Mouse (Mus musculus) cortical plate, adult 2 months (tissue): ENCODE measurements around the gene Ttc28. TPM values are rescaled to one million over a fixed set of nuclear protein-coding genes. Genes with fewer than 3 reads are reported as not detected.

Experiments used
- H3K27ac ChIP-seq: fragments of 200-500 bp; 2 replicates; pipeline ENCODE4 v1.5.1; 2012; ENCODE audit warnings: low read length, control low read depth, inconsistent platforms; ENCODE audit not compliant: insufficient read depth
- H3K4me1 ChIP-seq: fragments of 200-500 bp; 2 replicates; pipeline ENCODE4 v1.6.1; 2011; ENCODE audit warnings: low read length; ENCODE audit not compliant: control insufficient read depth, insufficient read depth
- H3K4me3 ChIP-seq: fragments of 200-500 bp; 2 replicates; pipeline ENCODE4 v1.5.1; 2011; ENCODE audit warnings: mild to moderate bottlenecking, low read length, control low read depth; ENCODE audit not compliant: insufficient read depth
- CTCF ChIP-seq: fragments of 200-500 bp; IDR thresholded peaks from 2 replicates; pipeline ENCODE4 v1.5.1; 2011; ENCODE audit warnings: mild to moderate bottlenecking, control low read depth, low read length; ENCODE audit not compliant: insufficient read depth; ENCODE audit errors: extremely low read depth
- POLR2A ChIP-seq: fragments of 200-500 bp; IDR thresholded peaks from 2 replicates; pipeline ENCODE4 v1.6.1; 2011; ENCODE audit warnings: mild to moderate bottlenecking, low read length, control low read depth; ENCODE audit not compliant: insufficient read depth; ENCODE audit errors: extremely low read depth
- polyA plus RNA-seq: library from polyadenylated mRNA; depleted of rRNA; stranded (reverse); fragments of >200 nt; gene quantifications from 2 replicates; pipeline ENCODE4 v1.2.3, GENCODE M21; 2012

Gene Ttc28
- polyA plus RNA-seq, 1 experiment: 3.7 TPM

DNA sequence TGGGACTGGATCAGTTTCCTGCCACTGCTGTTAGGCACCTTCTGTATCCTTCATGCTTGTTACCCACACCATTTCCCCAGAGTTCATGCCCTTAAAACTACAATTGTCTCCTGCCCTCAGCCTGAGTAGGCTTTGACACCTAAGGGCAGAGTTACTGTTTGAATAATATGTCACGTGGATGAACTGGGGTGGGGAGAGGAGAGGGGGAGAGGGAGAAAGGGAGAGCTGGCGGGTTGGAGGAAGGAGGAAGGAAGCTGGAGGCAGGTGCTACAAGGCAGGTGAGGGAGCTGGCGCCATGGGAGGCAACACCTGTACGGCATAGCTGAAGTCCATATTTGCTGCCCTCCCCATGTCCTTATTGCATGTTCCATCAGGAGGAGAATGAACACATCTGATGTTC is 137.7 kb downstream of the Ttc28 start:
- Histone ChIP-seq H3K27ac (no peak overlapping the region), H3K4me3 (no peak overlapping the region), H3K4me1 (no peaks in the 10 kb centered on the region)
- TF ChIP-seq POLR2A (no peak), CTCF (no peak)

DNA sequence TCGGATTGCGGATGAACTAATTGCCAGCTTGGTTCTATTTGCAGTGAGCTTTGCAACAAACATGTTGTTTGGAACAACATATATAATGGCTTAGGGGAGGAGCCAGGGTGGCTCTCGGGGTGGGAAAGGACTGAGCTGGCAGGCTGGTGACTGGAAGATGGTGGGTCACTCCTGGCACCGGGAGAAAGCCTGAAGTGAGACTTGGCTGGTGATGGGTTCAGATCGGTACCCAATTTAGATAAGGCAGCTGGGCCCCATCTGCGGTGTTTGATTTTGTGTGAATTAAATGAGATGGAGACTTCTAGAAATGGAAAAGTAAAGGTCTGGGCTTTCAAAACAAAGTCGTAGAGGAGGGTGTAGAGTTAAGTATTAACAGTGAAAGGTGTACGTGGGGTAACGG is 142.7 kb downstream of the Ttc28 start:
- Histone ChIP-seq H3K4me3 (no peak overlapping the region), H3K4me1 (no peaks in the 10 kb centered on the region; the same call in none of the 2 replicates), H3K27ac (no peak overlapping the region)
- TF ChIP-seq CTCF (no peak), POLR2A (no peak)

DNA sequence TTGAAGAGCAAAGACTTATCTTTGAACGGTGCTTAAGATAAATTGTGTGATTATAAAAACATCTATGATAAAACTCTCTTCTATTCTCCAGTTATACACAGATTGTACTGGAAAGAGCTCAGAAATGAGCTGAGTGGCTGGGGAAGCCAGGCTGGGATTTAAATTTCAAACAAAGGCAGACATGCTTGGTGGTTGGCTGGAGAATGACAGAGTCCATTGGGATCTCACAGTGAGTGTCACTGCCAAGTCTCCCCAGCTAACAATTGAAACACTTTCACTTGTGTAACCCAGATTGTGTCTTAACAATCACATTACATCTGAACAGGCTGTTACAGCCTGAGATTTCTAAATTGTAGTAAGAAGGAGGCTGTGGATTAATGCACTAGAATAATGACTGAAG is 143.3 kb downstream of the Ttc28 start:
- Histone ChIP-seq H3K4me3 (no peak overlapping the region), H3K27ac (no peak overlapping the region), H3K4me1 (no peaks in the 10 kb centered on the region; the same call in none of the 2 replicates)
- no peak for TF ChIP-seq CTCF
- no peak for TF ChIP-seq POLR2A

DNA sequence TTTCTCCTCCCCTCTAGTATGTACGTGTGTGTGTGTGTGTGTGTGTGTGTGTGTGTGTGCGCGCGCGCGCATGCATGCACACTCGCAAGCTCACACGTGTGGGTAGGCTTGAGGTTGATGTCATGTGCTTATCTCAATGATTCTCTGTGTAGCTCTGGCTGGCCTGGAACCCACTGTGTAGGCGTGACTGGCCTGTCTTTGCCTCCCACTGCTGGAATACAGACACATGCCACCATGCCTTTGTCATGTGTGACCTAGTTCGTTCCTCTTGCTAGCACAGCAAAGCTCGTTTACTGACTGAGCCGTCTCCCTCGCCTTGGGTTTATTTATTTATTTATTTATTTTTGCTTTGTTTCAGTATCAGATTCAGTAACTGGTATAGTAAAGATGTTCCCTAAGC is 145.0 kb downstream of the Ttc28 start:
- TF ChIP-seq CTCF (no peak), POLR2A (no peak)
- Histone ChIP-seq H3K27ac (no peak overlapping the region), H3K4me3 (no peak overlapping the region), H3K4me1 (peaks cover 2% of the 10 kb centered on the region)

DNA sequence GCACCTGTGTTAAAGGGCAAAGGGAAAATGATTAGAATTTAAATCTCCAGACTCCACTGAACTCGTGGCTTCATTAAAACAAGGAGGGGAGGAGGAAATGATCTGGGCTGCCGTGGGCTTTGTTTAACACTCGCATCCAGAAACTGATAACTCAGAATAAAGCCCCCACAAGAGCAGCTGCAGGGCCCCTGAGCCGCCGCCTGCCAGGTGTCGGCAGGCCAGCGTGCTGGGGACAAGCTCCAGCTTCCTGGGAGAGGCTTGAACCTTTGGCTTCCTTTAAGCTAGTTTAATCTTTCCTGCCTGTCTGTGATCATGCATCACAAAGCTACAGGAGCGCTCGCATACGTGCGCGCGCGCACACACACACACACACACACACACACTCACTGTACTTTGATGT is 145.9 kb downstream of the Ttc28 start:
- TF ChIP-seq POLR2A: no peak
- TF ChIP-seq CTCF: no peak
- Histone ChIP-seq H3K4me1 (peaks cover 2% of the 10 kb centered on the region), H3K4me3 (no peak overlapping the region), H3K27ac (no peak overlapping the region)

DNA sequence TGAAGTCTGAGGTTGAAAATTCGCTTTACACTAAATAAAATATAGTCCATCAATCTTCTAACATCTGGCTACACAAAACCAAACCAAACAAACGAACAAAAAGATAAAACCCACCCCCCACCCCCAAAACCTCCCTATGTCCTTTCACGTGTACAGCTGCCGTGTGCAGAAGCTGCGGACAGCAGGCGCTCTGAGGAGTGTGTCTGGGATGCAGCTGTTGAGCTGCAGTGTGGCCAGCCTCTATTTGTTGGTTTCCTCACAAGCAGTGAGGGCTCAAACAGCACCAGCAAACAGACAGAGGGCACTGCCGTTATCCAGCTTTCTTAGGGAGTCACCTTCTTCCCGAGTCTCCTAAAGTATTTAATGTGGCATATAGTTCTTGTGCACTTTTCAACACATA is 146.6 kb downstream of the Ttc28 start:
- Histone ChIP-seq H3K4me3 (no peak overlapping the region), H3K4me1 (peaks cover 2% of the 10 kb centered on the region), H3K27ac (no peak overlapping the region)
- TF ChIP-seq CTCF (no peak), POLR2A (no peak)

DNA sequence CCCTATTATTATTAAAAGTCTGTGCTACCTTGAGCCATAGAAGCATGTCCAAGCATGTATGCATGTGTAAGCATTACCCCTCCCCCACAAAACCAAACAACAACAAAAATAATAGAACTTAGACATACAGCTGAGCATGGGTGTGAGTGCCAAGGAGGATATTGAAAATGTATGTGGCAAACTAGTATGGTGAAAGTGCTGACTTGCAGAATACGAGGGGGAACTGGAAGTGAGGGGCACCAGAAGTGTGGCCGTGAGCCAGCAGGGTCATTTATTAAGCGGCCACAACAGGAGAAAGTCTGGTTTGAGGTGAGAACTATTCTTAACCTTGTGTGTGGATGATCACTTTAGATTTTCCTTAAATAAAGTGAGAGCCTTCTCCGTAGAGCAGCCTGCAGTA is 148.7 kb downstream of the Ttc28 start:
- Histone ChIP-seq H3K4me1 (peaks cover 2% of the 10 kb centered on the region), H3K27ac (no peak overlapping the region), H3K4me3 (no peak overlapping the region)
- TF ChIP-seq CTCF (no peak), POLR2A (no peak)

DNA sequence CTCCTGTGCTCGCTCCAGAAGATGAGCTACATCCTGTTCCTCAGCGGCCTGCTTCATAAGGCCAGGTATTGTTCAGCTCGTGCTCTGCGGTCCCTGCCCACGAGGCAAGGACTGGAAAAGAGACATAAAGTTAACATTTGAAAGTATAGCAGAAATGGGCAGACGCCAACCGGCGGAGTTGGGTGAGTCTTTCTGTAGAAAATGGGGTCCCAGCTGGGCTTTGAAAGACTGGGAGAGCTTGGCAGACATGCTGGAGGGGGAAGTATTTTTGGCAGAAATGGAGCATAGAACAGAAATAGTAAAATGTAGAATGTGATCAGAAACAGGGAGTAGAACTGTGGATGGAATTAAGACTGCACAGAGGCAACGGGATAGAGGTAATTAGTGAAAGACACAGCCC is 149.3 kb downstream of the Ttc28 start:
- no peak overlapping the region for H3K27ac ChIP-seq

DNA sequence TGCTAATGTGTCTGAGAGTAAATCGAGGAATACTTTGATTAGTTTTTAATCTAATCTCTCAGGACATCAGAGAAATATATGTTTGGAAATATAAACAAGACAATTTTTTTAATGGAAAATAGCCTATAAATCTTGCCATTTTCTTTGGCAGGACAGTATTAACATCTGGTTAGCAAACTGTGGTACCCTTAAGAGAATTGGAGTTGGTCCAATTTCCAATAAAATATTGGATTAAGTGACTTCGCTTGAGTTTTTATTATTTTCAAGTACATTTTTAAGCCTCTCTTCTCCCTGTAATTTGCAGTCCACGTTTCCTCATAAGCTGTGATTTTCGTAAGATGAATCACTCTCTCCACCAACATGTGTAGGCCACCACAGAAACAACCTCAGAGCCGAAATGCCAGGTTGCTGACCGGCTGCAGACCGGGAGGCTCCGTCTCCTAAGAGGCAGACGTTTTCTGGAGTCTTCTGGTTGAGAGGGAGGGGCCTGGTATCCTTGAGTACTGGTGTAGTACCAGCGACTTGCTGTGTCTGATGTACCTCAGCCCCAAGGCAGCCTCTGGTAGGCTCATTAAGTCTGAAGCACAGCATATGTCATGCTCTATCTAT is 153.2 kb downstream of the Ttc28 start:
- TF ChIP-seq CTCF (no peak), POLR2A (no peak)
- H3K27ac ChIP-seq: no peak overlapping the region
- peaks cover 2% of the 10 kb centered on the region; the same call in 1 of the 2 replicates for H3K4me1 ChIP-seq
- no peak overlapping the region for H3K4me3 ChIP-seq

More for the DNA sequence above, 149.3 kb downstream of the Ttc28 start:
- TF ChIP-seq POLR2A (no peak), CTCF (no peak)
- Histone ChIP-seq H3K4me1 (peaks cover 2% of the 10 kb centered on the region), H3K4me3 (no peak overlapping the region)

DNA sequence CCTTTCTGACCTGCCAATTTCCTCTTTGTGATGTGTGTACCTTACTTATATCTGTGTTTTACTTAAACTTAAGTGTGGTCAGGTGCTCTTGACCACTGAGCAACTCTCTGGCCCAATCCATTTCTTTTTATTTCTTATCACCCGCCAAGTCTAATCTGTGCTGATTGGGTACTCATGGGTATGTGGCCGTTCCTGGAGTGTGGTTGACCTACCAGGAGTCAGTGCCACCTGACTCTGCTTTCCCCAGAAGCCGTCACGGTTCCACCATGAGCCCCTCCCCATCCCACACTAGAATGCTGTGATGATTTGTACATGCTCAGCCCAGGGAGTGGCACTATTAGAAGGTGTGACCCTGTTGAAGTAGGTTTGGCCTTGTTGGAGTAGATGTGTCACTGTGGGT is 153.9 kb downstream of the Ttc28 start:
- Histone ChIP-seq H3K4me1 (peaks cover 2% of the 10 kb centered on the region; the same call in 1 of the 2 replicates), H3K4me3 (no peak overlapping the region), H3K27ac (no peak overlapping the region)
- TF ChIP-seq POLR2A (no peak), CTCF (no peak)

DNA sequence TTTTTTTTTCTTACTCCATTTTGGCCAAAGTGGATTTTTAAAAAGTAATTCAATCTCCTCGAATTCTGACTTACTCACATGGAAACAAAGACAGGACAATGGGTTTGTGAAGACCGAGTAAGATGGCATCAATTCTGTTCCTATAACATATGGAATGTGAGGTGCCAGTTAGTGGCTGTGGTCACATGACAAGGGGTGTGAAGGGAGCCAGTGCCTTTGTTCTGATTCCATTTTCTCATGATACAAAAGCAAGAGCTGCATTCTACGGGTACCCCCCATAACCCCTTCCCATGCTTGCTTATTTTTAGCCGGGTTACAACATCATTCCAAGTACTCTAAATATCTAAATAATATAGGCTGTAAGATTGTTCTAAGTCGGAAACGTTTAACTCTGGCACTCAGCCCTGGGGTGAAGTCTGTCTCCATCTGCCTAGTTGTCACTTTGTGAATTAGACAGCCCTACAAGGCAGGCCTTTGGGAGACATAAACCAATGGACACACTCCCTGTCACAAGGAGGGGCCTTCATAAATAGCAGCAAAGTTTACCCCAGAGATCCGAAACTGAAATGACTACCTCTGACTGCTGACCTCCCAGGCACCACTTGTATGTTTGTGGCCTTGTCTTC is 157.6 kb downstream of the Ttc28 start:
- TF ChIP-seq CTCF (no peak), POLR2A (no peak)
- H3K4me1 ChIP-seq: no peaks in the 10 kb centered on the region
- H3K27ac ChIP-seq: no peak overlapping the region
- no peak overlapping the region for H3K4me3 ChIP-seq
